Mouse (Mus musculus) megakaryocyte, embryonic 14.5 days (primary cell): Measurements from ENCODE around the gene C9. TPM values are rescaled to one million over a fixed set of nuclear protein-coding genes. Genes with fewer than 3 reads are reported as not detected.

Experiments used
- H3K27me3 ChIP-seq: replicated peaks from 2 replicates; pipeline ENCODE3; 2012; ENCODE audit warnings: inconsistent platforms
- H3K36me3 ChIP-seq: replicated peaks from 2 replicates; pipeline ENCODE3; 2012; ENCODE audit warnings: low read length, inconsistent platforms, mixed read lengths
- H3K4me1 ChIP-seq: 2 replicates; pipeline ENCODE4 v1.6.1; 2012; ENCODE audit warnings: inconsistent platforms
- H3K4me3 ChIP-seq: replicated peaks from 2 replicates; pipeline ENCODE3; 2012; ENCODE audit warnings: moderate library complexity, mild to moderate bottlenecking, inconsistent platforms
- H3K9me3 ChIP-seq: 2 replicates; pipeline ENCODE4 v1.6.1; 2012; ENCODE audit warnings: inconsistent platforms
- FLI1 ChIP-seq: IDR thresholded peaks from 2 replicates; pipeline ENCODE4 v1.6.1; 2012; ENCODE audit warnings: low read length, inconsistent platforms, mixed read lengths
- GATA1 ChIP-seq: IDR thresholded peaks from 3 replicates; pipeline ENCODE4 v1.6.1; 2012; ENCODE audit warnings: mixed read lengths, low read length, inconsistent platforms, borderline replicate concordance
- polyA plus RNA-seq: library from polyadenylated mRNA; stranded (reverse); fragments of >175 nt; gene quantifications from 2 replicates; pipeline ENCODE4 v1.2.3, GENCODE M21; 2012; ENCODE audit warnings: low replicate concordance; ENCODE audit not compliant: insufficient read depth

The C9 gene
- polyA plus RNA-seq, 1 experiment = not detected

- Histone ChIP-seq H3K4me3 (no peak overlapping the region), H3K27me3 (peaks cover 3% of the 10 kb centered on the region), H3K36me3 (no peaks in the 10 kb centered on the region), H3K9me3 (0 out of 2 replicates have a peak, but pooled peaks cover 5% of the 10 kb centered on the region), H3K4me1 (no peaks in the 10 kb centered on the region)
- no peak for TF ChIP-seq FLI1
- TF ChIP-seq GATA1 = no peak
Measured at GRCm38 (mm10) chr15:6431777-6432176, 13.3 kb upstream of the C9 start.

- Histone ChIP-seq H3K27me3 (peaks cover 3% of the 10 kb centered on the region), H3K4me3 (no peak overlapping the region), H3K4me1 (no peaks in the 10 kb centered on the region), H3K36me3 (no peaks in the 10 kb centered on the region), H3K9me3 (0 out of 2 replicates have a peak, but pooled peaks cover 5% of the 10 kb centered on the region)
- TF ChIP-seq FLI1 (no peak), GATA1 (no peak)
Measured at GRCm38 (mm10) chr15:6432411-6432810, 12.7 kb upstream of the C9 start.

DNA sequence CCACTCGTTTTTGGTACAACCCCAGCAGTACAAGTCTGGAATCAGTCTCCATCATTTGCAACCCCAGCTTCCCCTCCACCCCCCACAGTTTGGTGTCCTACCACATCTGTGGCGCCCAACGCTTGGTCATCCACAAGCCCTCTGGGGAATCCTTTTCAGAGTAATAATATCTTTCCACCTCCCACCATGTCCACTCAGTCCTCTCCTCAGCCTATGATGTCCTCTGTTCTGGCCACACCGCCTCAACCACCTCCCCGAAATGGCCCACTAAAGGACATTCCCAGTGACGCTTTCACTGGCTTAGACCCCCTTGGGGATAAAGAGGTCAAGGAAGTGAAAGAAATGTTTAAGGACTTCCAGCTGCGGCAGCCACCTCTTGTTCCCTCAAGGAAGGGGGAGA lies 9.8 kb upstream of the C9 start:
- TF ChIP-seq FLI1 (no peak), GATA1 (no peak)
- Histone ChIP-seq H3K36me3 (no peaks in the 10 kb centered on the region), H3K4me3 (no peak overlapping the region), H3K9me3 (0 out of 2 replicates have a peak, but pooled peaks cover 5% of the 10 kb centered on the region), H3K27me3 (peaks cover 3% of the 10 kb centered on the region), H3K4me1 (peaks cover 5% of the 10 kb centered on the region; the same call in 1 of the 2 replicates)

GRCm38 (mm10) chr15:6435773-6436172 lies 9.4 kb upstream of the C9 start:
- 0 out of 2 replicates have a peak, but pooled peaks cover 5% of the 10 kb centered on the region for H3K9me3 ChIP-seq
- H3K27me3 ChIP-seq = peaks cover 4% of the 10 kb centered on the region
- H3K4me3 ChIP-seq = no peak overlapping the region
- TF ChIP-seq GATA1 (no peak), FLI1 (no peak)
- H3K36me3 ChIP-seq = no peaks in the 10 kb centered on the region
- peaks cover 8% of the 10 kb centered on the region; the same call in 1 of the 2 replicates for H3K4me1 ChIP-seq

DNA sequence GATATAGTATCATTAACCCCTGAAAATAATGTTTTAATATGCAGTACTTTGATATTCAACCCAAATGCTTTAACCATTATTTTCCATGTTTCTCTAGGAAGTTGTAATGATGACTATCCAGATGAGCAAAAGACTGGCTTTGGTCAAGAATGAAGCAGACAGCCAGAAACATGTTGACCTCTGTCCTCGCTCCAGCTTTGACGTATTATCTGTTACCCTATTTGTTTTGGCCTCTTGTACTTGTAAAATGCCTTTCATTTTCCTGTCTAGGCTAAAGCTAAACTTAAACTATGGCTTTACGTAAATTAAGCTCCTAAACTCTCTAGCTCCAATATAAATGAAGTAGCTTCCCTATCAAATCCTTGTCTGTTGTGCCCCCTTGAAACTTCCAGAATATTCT lies 6.4 kb upstream of the C9 start:
- H3K27me3 ChIP-seq = peaks cover 4% of the 10 kb centered on the region
- H3K4me3 ChIP-seq = no peak overlapping the region
- H3K9me3 ChIP-seq = 0 out of 2 replicates have a peak, but pooled peaks cover 5% of the 10 kb centered on the region
- TF ChIP-seq FLI1 (no peak), GATA1 (no peak)
- H3K4me1 ChIP-seq = peaks cover 16% of the 10 kb centered on the region; the same call in 1 of the 2 replicates
- no peaks in the 10 kb centered on the region for H3K36me3 ChIP-seq

DNA sequence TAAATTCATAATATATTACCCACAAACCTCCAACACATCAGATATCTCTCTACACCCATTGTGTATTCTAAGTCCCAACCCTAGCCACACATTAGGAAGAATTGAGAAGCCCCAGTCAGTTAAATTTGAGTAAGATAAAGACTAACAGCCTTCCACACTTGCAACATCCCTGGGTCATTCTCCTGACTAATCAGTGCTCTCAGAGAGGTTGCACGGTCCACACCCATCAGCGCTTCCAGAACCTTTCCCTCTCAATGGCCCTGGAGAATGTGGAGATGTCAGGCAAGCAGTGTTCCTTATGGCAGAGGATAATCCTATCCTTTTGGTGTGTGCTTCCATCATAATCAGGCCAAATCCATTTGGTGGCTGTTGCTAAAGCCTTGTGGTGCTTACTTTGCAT lies 675 bp upstream of the C9 start:
- peaks cover 16% of the 10 kb centered on the region for H3K27me3 ChIP-seq
- no peaks in the 10 kb centered on the region for H3K9me3 ChIP-seq
- no peaks in the 10 kb centered on the region for H3K36me3 ChIP-seq
- H3K4me3 ChIP-seq = no peak overlapping the region
- TF ChIP-seq FLI1 = no peak
- peaks cover 16% of the 10 kb centered on the region; the same call in 1 of the 2 replicates for H3K4me1 ChIP-seq

DNA sequence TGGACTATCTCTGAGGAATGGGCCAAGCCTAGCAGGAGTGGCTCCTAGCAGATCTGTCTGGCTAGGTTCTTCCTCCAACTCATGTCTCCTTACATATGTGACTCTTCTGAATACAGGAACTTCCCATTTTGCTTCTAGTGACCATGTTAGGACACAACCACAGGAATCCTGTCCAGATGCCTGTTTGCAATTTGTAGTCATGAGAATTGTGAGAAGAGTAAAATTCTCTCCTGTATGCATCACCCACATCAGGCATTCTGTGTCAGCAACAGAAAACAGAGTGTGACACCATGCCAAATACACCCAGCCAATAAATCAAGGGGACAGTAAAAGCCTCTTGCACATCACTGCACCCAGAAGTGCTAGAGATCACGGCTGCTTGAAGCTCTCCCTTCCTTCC lies 1.1 kb downstream of the C9 start:
- H3K9me3 ChIP-seq = no peaks in the 10 kb centered on the region
- H3K4me3 ChIP-seq = no peak overlapping the region
- H3K36me3 ChIP-seq = no peaks in the 10 kb centered on the region
- TF ChIP-seq FLI1 (no peak), GATA1 (no peak)
- H3K27me3 ChIP-seq = peaks cover 14% of the 10 kb centered on the region
- H3K4me1 ChIP-seq = peaks cover 7% of the 10 kb centered on the region; the same call in 1 of the 2 replicates

GRCm38 (mm10) chr15:6448892-6449291 lies 3.8 kb downstream of the C9 start:
- Histone ChIP-seq H3K27me3 (peaks cover 12% of the 10 kb centered on the region), H3K4me3 (no peak overlapping the region), H3K36me3 (no peaks in the 10 kb centered on the region), H3K4me1 (no peaks in the 10 kb centered on the region), H3K9me3 (no peaks in the 10 kb centered on the region)
- TF ChIP-seq GATA1 = no peak
- no peak for TF ChIP-seq FLI1

DNA sequence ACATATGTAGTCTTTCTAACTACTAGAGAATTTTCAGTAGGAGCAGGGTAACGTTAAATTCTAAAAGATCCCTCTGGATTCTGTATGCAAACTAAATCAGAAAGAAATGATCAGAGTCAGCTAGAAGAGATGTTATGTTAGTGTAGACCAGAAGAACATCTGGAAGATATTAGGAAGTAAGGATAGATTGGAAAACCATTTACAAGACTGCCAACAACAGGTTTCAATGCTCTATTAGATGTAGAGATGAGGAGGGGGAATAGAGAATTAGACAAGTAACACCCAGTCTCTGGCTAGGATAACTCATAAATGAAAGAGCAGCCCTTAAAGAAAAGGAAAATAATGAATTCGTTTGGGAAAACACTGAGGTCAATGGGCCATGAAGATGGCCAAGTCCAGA lies 9.3 kb downstream of the C9 start:
- H3K4me3 ChIP-seq = no peak overlapping the region
- H3K9me3 ChIP-seq = peaks cover 5% of the 10 kb centered on the region; the same call in 1 of the 2 replicates
- peaks cover 4% of the 10 kb centered on the region for H3K27me3 ChIP-seq
- H3K36me3 ChIP-seq = no peaks in the 10 kb centered on the region
- H3K4me1 ChIP-seq = no peaks in the 10 kb centered on the region
- TF ChIP-seq GATA1 = no peak
- no peak for TF ChIP-seq FLI1

DNA sequence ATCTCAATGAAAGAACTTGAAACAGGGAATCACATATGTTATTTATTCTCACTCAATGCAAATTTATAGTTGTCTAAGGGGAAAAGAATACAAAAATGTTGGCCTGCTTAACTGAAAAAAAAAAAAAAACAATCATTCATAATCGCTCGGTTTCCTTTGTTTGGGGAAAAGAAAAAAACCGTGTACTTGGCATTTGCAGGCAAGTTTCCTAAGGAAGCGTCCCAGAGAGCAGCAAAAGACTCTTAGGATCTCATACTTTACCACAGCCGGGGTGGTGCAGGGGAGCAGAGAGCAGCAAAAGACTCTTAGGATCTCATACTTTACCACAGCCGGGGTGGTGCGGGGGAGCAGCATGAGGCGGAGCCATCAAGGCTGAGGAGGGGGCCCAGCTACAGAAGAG lies 16.3 kb downstream of the C9 start:
- no peaks in the 10 kb centered on the region for H3K36me3 ChIP-seq
- no peak for TF ChIP-seq GATA1
- TF ChIP-seq FLI1 = no peak
- H3K9me3 ChIP-seq = peaks cover 8% of the 10 kb centered on the region; the same call in 1 of the 2 replicates
- no peaks in the 10 kb centered on the region for H3K4me1 ChIP-seq
- H3K4me3 ChIP-seq = no peak overlapping the region
- H3K27me3 ChIP-seq = peaks cover 6% of the 10 kb centered on the region

DNA sequence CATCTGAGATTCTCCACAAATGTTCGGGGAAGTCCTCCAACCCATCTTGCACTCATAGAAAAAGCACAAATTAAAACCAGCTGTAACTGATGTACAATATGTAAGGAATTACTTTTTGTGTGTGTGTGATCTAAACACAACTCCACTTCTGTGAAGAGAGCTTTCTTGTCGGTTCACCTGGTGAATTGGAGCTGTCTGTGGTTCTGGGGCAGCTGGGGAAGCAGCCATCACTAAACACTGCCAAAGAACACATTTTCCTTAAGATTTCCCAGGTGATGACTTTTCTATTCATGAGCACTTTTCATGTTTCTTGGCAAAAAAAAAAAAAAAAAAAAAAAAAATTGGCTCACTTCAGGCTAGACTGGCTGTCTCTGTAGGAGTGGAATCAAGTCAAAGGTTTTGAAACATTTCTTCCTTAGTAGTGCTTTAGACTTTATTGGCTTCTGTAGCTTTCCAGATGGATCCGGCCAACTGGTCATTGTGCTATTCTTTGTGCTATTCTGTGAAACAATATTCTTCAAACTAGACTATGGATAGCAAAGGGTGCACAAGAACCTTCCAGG lies 18.3 kb downstream of the C9 start:
- H3K36me3 ChIP-seq = no peaks in the 10 kb centered on the region
- no peak overlapping the region for H3K4me3 ChIP-seq
- no peaks in the 10 kb centered on the region for H3K4me1 ChIP-seq
- TF ChIP-seq GATA1 = no peak
- no peak for TF ChIP-seq FLI1
- peaks cover 4% of the 10 kb centered on the region for H3K27me3 ChIP-seq
- peaks cover 3% of the 10 kb centered on the region; the same call in 1 of the 2 replicates for H3K9me3 ChIP-seq
